In genomic region chr13:109645284-109645909, GRCm38 (mm10) we compare ENCODE assay signal across 10 mouse cellular contexts.
DNase-seq lines count a peak whose midpoint lies in the region; ATAC-seq and TF ChIP-seq lines count a peak whose summit lies in the region.
"Had no signal": no experiment of that assay in that cellular context is flagged by ENCODE, and none has a peak within 500 bp of the region (broad histone marks: within the 10 kb centered on the region; RNA-seq: fewer than 3 reads in every experiment).

No protein-coding gene starts in this region.

- no peak overlapping the region for H3K4me3 ChIP-seq in midbrain, embryonic 12.5 days
- no peak overlapping the region for H3K4me3 ChIP-seq in midbrain, postnatal 0 days (ENCODE audit: low read depth, low read length)
- 0 out of 2 replicates have a peak overlapping the region, but pooled peaks have one; percentile 1 for H3K4me3 ChIP-seq in embryonic facial prominence, embryonic 15.5 days (replicated peaks)

- H3K27ac ChIP-seq in midbrain, embryonic 12.5 days (replicated peaks) = no peak overlapping the region
- no peak overlapping the region for H3K27ac ChIP-seq in midbrain, postnatal 0 days (ENCODE audit: low read depth, low read length)
- no peak overlapping the region for H3K27ac ChIP-seq in embryonic facial prominence, embryonic 15.5 days (replicated peaks)

- H3K4me2 ChIP-seq in midbrain, embryonic 12.5 days (replicated peaks) = no peak overlapping the region
- H3K4me2 ChIP-seq in midbrain, postnatal 0 days (ENCODE audit: low read depth, low read length, poor library complexity, severe bottlenecking) = no peak overlapping the region
- 0 out of 2 replicates have a peak overlapping the region, but pooled peaks have one; percentile 17 for H3K4me2 ChIP-seq in embryonic facial prominence, embryonic 15.5 days (replicated peaks)

- ATAC-seq in CD4-positive, CD25-positive, alpha-beta regulatory T cell, adult 4 months = no peak
- ATAC-seq in midbrain, embryonic 12.5 days (ENCODE audit: low FRiP score, low read depth) = peak; percentile 62; the same call in 1 of the 2 replicates
- ATAC-seq in midbrain, postnatal 0 days (ENCODE audit: low FRiP score) = no peak
- no peak for ATAC-seq in embryonic facial prominence, embryonic 15.5 days (ENCODE audit: insufficient number of reproducible peaks, low FRiP score, low TSS enrichment, low read depth)

- H3K9me3 ChIP-seq in midbrain, embryonic 12.5 days = no peaks in the 10 kb centered on the region
- H3K9me3 ChIP-seq in midbrain, postnatal 0 days (ENCODE audit: low read length) = no peaks in the 10 kb centered on the region
- no peaks in the 10 kb centered on the region for H3K9me3 ChIP-seq in embryonic facial prominence, embryonic 15.5 days (replicated peaks)

- H3K27me3 ChIP-seq in midbrain, embryonic 12.5 days = no peaks in the 10 kb centered on the region
- no peaks in the 10 kb centered on the region for H3K27me3 ChIP-seq in midbrain, postnatal 0 days (ENCODE audit: insufficient read depth, low read length)
- peaks cover 2% of the 10 kb centered on the region; the same call in 1 of the 2 replicates for H3K27me3 ChIP-seq in embryonic facial prominence, embryonic 15.5 days

- no peak for TF ChIP-seq CTCF in midbrain, postnatal 0 days (IDR thresholded peaks at IDR 0.05)

- 54% methylated on average over 10 of the region's 10 CpGs for WGBS in midbrain, embryonic 12.5 days
- 47% methylated on average over 10 of the region's 10 CpGs for WGBS in midbrain, postnatal 0 days
- 38% methylated on average over 10 of the region's 10 CpGs for WGBS in embryonic facial prominence, embryonic 15.5 days

- no peaks in the 10 kb centered on the region for H3K36me3 ChIP-seq in midbrain, embryonic 12.5 days
- no peaks in the 10 kb centered on the region for H3K36me3 ChIP-seq in midbrain, postnatal 0 days (ENCODE audit: insufficient read depth, low read length)
- H3K36me3 ChIP-seq in embryonic facial prominence, embryonic 15.5 days = no peaks in the 10 kb centered on the region

- no peak overlapping the region for H3K9ac ChIP-seq in midbrain, embryonic 12.5 days (replicated peaks)
- no peak overlapping the region for H3K9ac ChIP-seq in midbrain, postnatal 0 days (replicated peaks; ENCODE audit: low read length, poor library complexity, severe bottlenecking)
- H3K9ac ChIP-seq in embryonic facial prominence, embryonic 15.5 days = no peak overlapping the region

- peak; percentile 17 for DNase-seq in CD4-positive, CD25-positive, alpha-beta regulatory T cell, adult 2 months (ENCODE audit: low read depth, low spot score)
- no peak for DNase-seq in midbrain, postnatal 0 days (ENCODE audit: low spot score)
- DNase-seq in naive thymus-derived CD4-positive, alpha-beta T cell, adult 2 months (ENCODE audit: low read depth) = peak; percentile 18
- no peak for DNase-seq in kidney, adult 9 months
- DNase-seq in cerebellum, adult 11-12 months = no peak
- DNase-seq: kidney, postnatal 14 days; thymus, postnatal 36 days had no signal

- no peaks in the 10 kb centered on the region; the same call in 1 of the 2 replicates for H3K4me1 ChIP-seq in midbrain, embryonic 12.5 days
- no peaks in the 10 kb centered on the region for H3K4me1 ChIP-seq in midbrain, postnatal 0 days (ENCODE audit: insufficient read depth, low read length)
- peaks cover 12% of the 10 kb centered on the region for H3K4me1 ChIP-seq in embryonic facial prominence, embryonic 15.5 days

Comparison
In these comparisons a context has a peak if more than half of its experiments do, and no peak if none do; other contexts are left out.
1. DNase-seq: peak in CD4-positive, CD25-positive, alpha-beta regulatory T cell, adult 2 months (single experiment) and naive thymus-derived CD4-positive, alpha-beta T cell, adult 2 months (single experiment); none in midbrain, postnatal 0 days (single experiment), kidney, adult 9 months (single experiment) and cerebellum, adult 11-12 months (single experiment).